Mouse (Mus musculus): ENCODE data around the gene Fam166b. TPM values are rescaled to one million over a fixed set of nuclear protein-coding genes. Genes with fewer than 3 reads are reported as not detected.
A peak's percentile ranks its signal among the peaks of the same experiment; 100 is the strongest.

The Fam166b gene
- total RNA-seq, 1 experiment from 2014 or later: not detected

- ATAC-seq (replicated peaks; ENCODE audit: low read depth, poor library complexity, severe bottlenecking): no peak
Observed at GRCm38 (mm10) chr4:43407071-43407920, 21.6 kb downstream of the Fam166b start.

DNA sequence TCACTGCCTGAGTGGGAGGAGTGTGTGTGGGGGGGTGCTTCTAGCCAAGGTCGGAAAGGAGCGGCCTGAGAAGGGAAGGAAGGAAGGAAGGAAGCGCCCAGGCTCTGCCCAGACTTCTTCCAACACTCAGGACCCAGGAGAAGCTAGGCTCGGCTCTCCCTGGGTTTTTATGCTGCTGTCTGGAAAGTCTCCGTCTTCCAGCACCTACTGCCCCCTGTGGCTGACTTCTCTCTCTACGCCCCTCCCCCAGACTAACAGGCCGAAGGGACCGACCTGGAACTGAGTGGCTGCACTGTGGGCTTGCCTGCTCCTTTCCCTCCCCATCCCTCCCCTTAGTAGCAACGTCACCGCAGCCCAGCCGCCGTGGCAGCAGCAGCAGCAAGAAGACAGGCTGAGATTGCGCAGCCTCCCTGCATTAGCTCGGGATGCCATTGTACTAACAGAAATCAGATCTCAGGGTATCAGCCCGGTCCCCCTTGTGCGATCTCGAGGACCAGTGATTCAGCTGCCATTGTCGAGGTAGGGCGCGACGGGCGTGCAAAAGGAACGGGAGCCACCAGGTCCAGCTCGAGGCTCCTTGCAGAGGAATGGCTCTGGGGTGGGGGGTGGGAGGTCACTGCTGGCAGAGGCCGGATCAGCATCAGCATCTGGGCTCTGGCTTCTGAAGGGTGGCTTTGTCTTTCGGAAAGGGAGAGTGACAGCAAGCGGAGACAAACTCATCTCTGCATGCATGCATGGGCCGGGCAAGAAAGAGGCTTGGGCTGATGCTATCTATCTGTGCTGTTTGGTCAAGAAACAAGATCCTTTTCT lies 22.6 kb downstream of the Fam166b start:
- peak; percentile 88 for ATAC-seq (replicated peaks; ENCODE audit: low read depth, poor library complexity, severe bottlenecking)

DNA sequence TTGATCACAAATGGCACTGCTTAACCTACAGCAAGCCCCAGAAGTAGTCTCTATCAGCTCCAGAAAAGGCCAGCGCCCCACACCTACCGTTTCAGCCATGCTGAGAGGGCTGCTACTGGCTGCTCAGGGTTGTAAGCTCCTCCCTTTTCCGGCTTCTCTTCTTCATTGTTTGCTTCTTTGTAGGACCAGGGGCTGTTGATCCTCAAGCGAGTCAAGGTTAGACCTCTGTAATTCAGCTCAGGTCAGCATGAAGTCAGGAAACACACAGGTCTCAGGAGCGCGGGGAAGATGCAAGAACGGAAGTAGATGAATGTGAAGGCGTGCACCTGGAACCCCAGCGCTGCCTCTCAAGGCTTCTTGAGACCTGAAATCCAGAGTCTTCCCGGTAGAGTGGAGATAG lies 24.2 kb downstream of the Fam166b start:
- ATAC-seq (replicated peaks; ENCODE audit: low read depth, poor library complexity, severe bottlenecking): no peak

DNA sequence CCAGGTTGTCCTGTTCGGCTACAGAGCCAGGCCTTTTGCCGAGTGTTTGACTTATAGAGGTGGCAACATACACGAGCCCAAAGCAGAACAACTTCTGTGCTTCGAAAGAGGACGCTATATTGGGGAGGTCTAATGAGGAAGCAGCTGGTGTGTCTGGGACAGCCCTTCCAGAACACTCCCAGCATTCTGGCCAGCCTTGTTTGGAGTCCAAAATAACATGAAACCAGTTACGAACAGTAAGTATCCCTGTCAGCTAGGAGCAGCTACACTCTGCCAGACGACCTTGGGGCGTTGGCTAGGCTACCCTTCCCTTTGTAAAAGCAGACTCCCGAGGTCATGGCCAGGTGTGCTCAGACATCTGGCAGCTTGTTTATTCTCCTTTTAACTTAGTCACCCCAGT lies 26.7 kb downstream of the Fam166b start:
- no peak for ATAC-seq (replicated peaks; ENCODE audit: low read depth, poor library complexity, severe bottlenecking)

DNA sequence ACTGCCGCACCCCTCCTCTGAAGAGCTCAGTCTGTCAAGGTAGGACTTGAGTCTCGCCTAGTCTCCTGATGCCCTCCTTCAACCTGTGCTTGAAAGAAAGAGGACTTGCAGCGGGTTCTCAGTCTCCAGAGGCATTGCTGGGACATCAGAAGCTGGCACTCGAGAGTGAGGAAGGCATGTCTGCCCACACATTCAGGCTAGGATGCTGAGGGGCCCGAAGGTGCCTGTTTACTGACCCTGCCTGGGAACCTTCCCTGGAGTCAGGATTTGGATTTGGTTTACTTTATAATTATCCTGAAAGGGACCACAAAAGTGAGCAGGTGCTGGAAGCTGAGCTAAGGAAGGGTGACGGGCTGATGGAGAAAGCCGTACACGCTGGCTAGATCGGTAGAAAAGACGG lies 27.4 kb downstream of the Fam166b start:
- ATAC-seq (replicated peaks; ENCODE audit: low read depth, poor library complexity, severe bottlenecking): no peak

DNA sequence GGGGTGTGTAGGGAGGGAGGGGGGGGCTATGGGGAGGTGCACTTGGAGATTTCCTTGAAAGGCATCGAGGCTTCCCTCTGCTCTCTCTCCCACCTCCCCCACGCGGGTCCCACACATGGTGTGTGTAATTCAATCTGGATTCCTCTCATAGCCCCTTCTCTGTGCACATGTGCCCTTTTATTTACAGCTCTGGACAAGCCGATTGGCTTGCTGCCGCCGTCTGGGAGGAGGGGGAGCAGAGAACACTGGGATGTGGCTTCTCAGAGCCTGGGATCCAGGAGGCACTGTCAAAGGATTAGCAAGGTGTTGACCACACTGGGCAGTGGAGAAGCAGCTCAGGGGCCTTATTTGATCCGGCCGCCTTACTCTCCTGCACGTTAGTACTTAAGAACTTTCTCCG lies 28.0 kb downstream of the Fam166b start:
- no peak for ATAC-seq (replicated peaks; ENCODE audit: low read depth, poor library complexity, severe bottlenecking)

DNA sequence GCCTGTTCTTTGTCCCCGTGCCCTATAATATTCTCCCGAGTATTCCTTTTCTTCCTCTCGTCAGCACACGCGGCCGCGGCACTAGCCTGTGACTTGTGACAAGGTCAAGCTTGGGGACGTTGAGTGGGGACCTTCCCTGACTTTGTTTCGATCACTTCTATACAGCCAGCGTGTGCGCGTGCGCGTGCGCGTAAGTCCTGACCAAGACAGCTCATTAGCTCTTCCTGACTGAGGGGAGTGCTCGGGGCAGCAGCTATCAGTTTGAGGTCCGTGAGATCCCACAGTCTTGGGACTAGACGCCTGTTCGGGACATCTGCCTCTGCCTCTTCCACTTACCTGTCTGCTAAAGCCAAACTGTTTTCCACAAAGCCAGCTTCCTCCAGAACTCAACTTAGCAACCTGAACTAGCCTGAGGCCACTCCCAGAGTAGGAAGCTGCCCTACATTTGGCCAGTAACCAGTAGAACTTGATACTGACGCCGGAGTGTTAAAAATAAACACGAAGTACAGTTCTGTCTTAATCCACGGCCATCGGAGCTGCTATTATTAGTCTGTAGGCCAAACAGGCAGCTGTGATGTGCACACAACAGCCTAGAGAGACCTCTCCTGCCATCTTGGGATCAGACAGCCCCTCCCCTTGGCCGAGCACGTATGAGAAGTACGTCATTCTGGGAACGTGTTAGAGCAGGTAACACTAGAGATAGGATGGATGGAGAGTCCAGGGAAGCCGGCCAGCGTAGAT lies 29.4 kb downstream of the Fam166b start:
- ATAC-seq (replicated peaks; ENCODE audit: low read depth, poor library complexity, severe bottlenecking): no peak

DNA sequence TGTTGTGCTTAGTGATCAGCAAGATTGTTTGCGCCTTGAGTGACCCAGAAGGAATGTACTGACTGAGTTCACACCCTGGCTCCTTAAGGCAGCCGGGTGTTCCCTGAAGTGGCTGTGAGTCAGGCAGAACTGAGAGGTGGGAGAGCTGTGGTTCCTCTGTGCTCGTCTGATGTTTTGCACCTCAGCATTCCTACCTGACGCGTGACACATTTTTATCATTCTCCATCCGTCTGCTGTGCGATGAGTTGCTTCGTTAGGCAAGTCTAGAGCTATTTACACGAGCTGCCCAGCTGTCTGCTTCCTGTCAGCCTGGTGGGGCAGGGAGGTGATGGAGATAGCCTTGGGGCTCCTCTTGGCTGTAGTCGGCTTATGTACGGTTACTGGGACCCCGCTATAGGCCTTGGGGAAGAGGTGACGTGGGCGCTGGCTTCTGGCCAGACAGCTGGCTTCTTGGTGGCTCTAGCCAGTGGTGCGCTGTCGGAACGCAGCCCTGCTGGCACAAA lies 30.1 kb downstream of the Fam166b start:
- ATAC-seq (replicated peaks; ENCODE audit: low read depth, poor library complexity, severe bottlenecking): no peak

- no peak for ATAC-seq (replicated peaks; ENCODE audit: low read depth, poor library complexity, severe bottlenecking)
Observed at GRCm38 (mm10) chr4:43398014-43398413, 30.9 kb downstream of the Fam166b start.

DNA sequence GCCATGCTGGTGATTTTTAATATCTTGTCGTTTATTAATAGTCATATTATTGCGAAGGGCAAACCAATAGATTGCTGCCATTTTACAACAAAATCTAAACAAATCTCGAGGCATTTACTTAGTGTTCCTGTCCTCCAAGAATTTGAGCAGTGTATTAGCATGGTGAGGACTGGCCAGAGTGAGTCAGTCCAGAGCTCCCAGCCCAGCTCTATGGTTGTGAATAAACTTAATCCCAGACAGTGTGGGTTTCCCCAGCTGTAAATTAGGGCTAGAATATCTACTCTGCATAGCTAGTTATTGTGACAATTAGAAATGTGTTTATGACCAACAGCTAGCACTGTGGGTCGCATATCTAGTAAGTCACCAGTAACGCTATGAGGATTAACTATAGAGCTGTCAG lies 32.6 kb downstream of the Fam166b start:
- ATAC-seq (replicated peaks; ENCODE audit: low read depth, poor library complexity, severe bottlenecking): no peak

- ATAC-seq (replicated peaks; ENCODE audit: low read depth, poor library complexity, severe bottlenecking): no peak
Observed at GRCm38 (mm10) chr4:43395836-43396235, 33.1 kb downstream of the Fam166b start.

DNA sequence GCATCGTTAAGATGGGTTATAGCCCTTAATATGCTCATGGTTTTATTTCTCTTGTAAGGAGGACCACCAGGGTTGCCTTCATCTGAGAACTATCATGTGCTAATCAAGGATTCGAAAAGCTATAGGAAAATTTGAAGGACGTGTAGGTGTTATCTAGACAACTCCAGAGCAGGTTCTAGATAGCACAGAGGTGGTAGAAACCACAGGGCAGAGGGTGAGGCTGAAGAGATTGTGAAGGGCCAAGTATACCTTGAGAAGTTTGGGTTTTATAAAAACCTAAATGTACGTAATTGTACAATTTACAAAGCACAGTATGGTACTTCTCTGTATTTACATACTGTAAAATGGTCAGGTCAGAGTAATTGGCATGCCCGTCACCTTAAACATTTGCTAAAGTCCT lies 33.8 kb downstream of the Fam166b start:
- ATAC-seq (replicated peaks; ENCODE audit: low read depth, poor library complexity, severe bottlenecking): no peak

GRCm38 (mm10) chr4:43394345-43394891 lies 34.5 kb downstream of the Fam166b start:
- no peak for ATAC-seq (replicated peaks; ENCODE audit: low read depth, poor library complexity, severe bottlenecking)

DNA sequence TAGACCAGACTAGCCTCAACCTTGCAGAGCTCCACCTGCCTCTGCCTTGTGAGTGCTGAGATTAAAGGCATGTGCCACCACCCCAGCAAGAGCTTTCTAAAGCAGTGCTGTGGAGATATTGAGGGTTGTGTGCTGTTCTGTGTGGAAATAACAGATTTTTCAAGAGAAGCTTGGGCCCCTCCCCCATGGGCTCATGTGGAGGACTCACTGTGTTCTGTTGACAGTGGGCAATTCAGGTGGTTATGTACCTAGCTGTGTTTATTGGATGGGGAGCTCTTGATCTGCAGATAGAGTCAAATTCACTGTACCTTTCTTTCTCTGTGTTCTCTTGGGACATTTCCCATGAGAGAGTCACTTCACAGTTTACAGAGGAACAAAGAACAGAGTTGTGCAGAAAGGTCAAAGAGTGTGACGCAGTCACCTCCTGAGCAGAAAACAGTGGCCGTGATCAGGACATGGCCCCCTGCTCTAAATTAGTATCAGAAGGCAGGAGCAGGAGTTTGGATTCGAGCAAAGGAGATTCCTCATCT lies 37.3 kb downstream of the Fam166b start:
- ATAC-seq (replicated peaks; ENCODE audit: low read depth, poor library complexity, severe bottlenecking): no peak

DNA sequence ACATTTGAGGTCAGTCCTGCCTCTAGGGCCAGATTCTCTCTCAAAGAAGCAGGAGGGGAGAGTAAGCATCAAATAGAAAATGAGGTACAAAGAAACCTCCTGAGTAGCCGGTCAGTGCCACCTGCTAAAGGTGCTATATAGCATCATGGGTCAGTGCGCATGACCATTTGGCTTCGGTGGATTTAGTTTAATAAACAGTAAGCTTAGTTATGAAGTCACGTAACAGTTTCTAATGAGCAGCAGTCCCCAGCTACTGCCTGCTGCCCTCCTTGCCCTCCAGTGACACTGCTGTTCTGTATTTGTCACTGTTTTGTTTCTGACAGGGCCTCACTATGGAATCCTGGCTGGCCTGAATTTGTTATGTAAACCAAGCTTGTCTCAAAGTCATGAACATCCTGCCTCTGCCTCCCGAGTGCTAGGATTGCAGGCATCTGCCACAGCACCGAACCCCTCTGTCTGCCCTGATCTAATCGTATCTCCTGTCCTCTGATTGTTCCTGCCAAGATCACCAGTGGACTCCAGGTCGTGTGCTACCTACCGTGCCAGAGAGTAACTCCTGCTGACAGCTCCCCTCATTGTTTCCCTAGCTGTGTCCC lies 39.0 kb downstream of the Fam166b start:
- ATAC-seq (replicated peaks; ENCODE audit: low read depth, poor library complexity, severe bottlenecking): no peak

DNA sequence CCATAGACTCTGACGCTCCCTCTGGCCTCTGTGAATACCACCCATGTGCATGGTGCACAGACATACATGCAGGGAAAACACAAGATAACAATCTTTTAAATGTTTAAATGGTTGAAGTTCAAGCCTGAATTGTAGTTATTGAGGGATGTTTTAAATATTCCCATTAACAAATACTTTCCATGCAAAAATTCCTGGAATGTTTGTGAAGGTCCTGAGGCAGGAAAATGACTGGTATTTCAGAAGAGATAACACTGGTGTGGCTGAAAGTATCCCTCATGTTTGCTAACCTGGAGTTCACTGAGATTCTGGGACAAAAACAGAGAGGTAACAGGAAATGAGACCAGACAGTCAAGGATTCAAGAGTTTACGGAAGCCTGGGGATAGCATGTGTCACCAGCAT lies 39.5 kb downstream of the Fam166b start:
- ATAC-seq (replicated peaks; ENCODE audit: low read depth, poor library complexity, severe bottlenecking): no peak

GRCm38 (mm10) chr4:43386932-43387331 lies 42.0 kb downstream of the Fam166b start:
- no peak for ATAC-seq (replicated peaks; ENCODE audit: low read depth, poor library complexity, severe bottlenecking)

GRCm38 (mm10) chr4:43384541-43384940 lies 44.4 kb downstream of the Fam166b start:
- ATAC-seq (replicated peaks; ENCODE audit: low read depth, poor library complexity, severe bottlenecking): no peak

- ATAC-seq (replicated peaks; ENCODE audit: low read depth, poor library complexity, severe bottlenecking): no peak
Observed at GRCm38 (mm10) chr4:43384083-43384460, 44.9 kb downstream of the Fam166b start.

All from common myeloid progenitor, adult 5-6 weeks (primary cell).